Mouse (Mus musculus): ENCODE measurements around the gene Schip1. TPM values are rescaled to one million over a fixed set of nuclear protein-coding genes. Genes with fewer than 3 reads are reported as not detected.
A peak's percentile ranks its signal among the peaks of the same experiment; 100 is the strongest.

Schip1 gene
- polyA plus RNA-seq, 1 experiment from 2014 or later, result 71.8 TPM

DNA sequence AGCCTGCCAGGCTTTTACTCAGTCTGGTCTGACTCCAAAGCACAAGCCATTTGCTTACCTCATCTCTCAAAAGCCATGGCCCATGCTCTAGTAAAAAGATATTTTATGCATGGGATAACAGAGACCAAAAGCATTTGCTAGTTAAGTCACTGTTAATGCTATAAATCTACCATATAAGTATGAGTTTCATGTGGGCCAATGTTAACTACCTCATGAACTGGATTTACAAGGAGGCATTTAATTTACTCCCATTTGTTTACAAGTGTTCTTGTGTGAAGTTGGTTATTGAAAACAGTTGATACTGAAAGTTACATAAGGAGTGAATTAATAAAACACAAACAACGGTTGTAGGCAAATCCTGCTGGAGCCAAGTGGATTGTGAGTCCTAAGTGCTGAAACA, 95.6 kb downstream of the Schip1 start:
- 69% methylated on average over 1 of the region's 1 CpGs for WGBS
- H3K4me3 ChIP-seq (replicated peaks; ENCODE audit: low read depth, low read length), result no peak overlapping the region

DNA sequence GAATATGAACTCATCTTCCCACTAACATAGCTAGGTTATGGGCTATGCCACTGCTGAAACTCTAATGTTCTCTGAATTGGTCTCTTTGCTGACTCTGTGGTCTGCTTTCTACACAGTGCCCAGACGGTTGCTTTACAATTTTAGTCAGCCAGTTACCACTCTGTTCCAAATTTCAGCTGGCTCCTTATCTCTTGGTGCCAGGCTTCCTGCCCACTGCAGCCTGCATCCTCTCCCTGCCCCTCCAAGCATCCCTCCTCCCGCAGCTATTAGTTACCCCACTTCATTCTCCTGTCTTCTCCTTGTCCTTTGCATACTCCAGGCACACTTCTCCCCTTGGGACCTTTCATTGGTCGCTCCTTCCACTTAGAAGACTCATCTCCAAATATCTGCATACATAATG, 96.2 kb downstream of the Schip1 start:
- no peak overlapping the region for H3K9ac ChIP-seq (ENCODE audit: low read depth, low read length)
- no peak overlapping the region for H3K4me2 ChIP-seq (ENCODE audit: low read length)
- no peaks in the 10 kb centered on the region for H3K36me3 ChIP-seq (ENCODE audit: insufficient read depth, low read length)
- 74% methylated on average over 3 of the region's 3 CpGs for WGBS
- no peak overlapping the region for H3K4me3 ChIP-seq (replicated peaks; ENCODE audit: low read depth, low read length)
- no peak for TF ChIP-seq CTCF (IDR thresholded peaks at IDR 0.05; ENCODE audit: low read depth)
- no peaks in the 10 kb centered on the region for H3K9me3 ChIP-seq (replicated peaks; ENCODE audit: low read length)
- ATAC-seq (replicated peaks; ENCODE audit: low FRiP score, low read depth) (no peak), DNase-seq (ENCODE audit: low spot score) (no peak)
- no peaks in the 10 kb centered on the region for H3K27me3 ChIP-seq (ENCODE audit: insufficient read depth, low read length)
- H3K27ac ChIP-seq, result no peak overlapping the region
- no peaks in the 10 kb centered on the region for H3K4me1 ChIP-seq (replicated peaks; ENCODE audit: insufficient read depth, low read length)

More for the DNA sequence above, 95.6 kb downstream of the Schip1 start:
- H3K9me3 ChIP-seq (replicated peaks; ENCODE audit: low read length), result no peaks in the 10 kb centered on the region
- TF ChIP-seq CTCF (IDR thresholded peaks at IDR 0.05; ENCODE audit: low read depth), result no peak
- no peaks in the 10 kb centered on the region for H3K4me1 ChIP-seq (replicated peaks; ENCODE audit: insufficient read depth, low read length)
- ATAC-seq (replicated peaks; ENCODE audit: low FRiP score, low read depth) (no peak), DNase-seq (ENCODE audit: low spot score) (no peak)
- no peak overlapping the region for H3K4me2 ChIP-seq (ENCODE audit: low read length)
- no peaks in the 10 kb centered on the region for H3K36me3 ChIP-seq (ENCODE audit: insufficient read depth, low read length)
- no peak overlapping the region for H3K27ac ChIP-seq
- no peaks in the 10 kb centered on the region for H3K27me3 ChIP-seq (ENCODE audit: insufficient read depth, low read length)
- no peak overlapping the region for H3K9ac ChIP-seq (ENCODE audit: low read depth, low read length)

DNA sequence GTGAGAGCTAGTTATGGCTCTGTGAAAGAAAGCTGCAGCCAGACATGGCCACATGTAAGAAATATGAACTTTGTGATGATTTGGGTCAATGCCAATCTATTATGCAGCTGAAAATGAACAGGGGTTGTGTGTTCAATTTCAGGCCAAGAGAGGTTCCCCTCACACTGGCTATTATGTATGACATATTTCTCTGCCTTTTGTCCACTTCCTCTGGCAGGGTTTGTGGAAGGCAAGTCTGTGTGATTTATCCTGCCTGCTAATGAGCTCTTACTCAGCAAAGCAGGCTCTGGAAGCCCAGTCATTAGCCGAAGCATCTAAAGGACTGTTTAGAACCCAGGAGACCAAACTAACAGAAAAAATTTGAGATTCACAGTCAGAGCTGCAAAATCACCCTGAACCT, 113.6 kb downstream of the Schip1 start:
- DNase-seq (ENCODE audit: low spot score), result peak; percentile 23
- 55% methylated on average over 1 of the region's 1 CpGs for WGBS
- no peaks in the 10 kb centered on the region for H3K36me3 ChIP-seq (ENCODE audit: insufficient read depth, low read length)

DNA sequence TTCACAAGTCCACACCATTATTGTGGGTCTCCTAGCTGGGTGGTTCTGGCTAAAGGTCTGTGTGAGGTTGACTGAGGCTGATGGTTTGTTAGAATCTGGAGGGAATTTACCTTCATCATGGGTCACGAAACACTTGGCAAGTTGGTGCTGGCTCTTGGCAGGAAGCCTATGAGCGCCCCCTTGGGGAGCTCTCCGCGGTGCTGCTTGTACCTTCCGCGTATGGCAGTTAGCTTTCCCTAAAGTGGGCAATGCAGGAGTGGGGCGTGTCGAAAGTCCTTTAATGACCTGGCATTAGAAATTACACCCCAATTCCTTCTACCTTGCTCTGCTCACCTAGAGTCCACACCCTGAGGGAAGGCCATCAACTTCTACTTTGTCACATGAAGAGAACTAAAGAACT, 122.9 kb downstream of the Schip1 start:
- no peak overlapping the region for H3K4me2 ChIP-seq (ENCODE audit: low read length)
- H3K4me1 ChIP-seq (replicated peaks; ENCODE audit: insufficient read depth, low read length), result no peaks in the 10 kb centered on the region
- ATAC-seq (replicated peaks; ENCODE audit: low FRiP score, low read depth), result no peak
- H3K27ac ChIP-seq, result no peak overlapping the region
- no peak overlapping the region for H3K9ac ChIP-seq (ENCODE audit: low read depth, low read length)
- H3K4me3 ChIP-seq (replicated peaks; ENCODE audit: low read depth, low read length), result no peak overlapping the region
- DNase-seq (ENCODE audit: low spot score), result no peak
- H3K9me3 ChIP-seq (replicated peaks; ENCODE audit: low read length), result no peaks in the 10 kb centered on the region
- no peaks in the 10 kb centered on the region for H3K36me3 ChIP-seq (ENCODE audit: insufficient read depth, low read length)
- no peak for TF ChIP-seq CTCF (IDR thresholded peaks at IDR 0.05; ENCODE audit: low read depth)
- no peaks in the 10 kb centered on the region for H3K27me3 ChIP-seq (ENCODE audit: insufficient read depth, low read length)
- WGBS, result 75% methylated on average over 8 of the region's 8 CpGs

More for the DNA sequence above, 113.6 kb downstream of the Schip1 start:
- Histone ChIP-seq H3K4me1 (replicated peaks; ENCODE audit: insufficient read depth, low read length) (no peaks in the 10 kb centered on the region), H3K4me2 (ENCODE audit: low read length) (no peak overlapping the region), H3K4me3 (replicated peaks; ENCODE audit: low read depth, low read length) (no peak overlapping the region), H3K27me3 (ENCODE audit: insufficient read depth, low read length) (no peaks in the 10 kb centered on the region), H3K9ac (ENCODE audit: low read depth, low read length) (no peak overlapping the region), H3K9me3 (replicated peaks; ENCODE audit: low read length) (no peaks in the 10 kb centered on the region), H3K27ac (no peak overlapping the region)
- ATAC-seq (replicated peaks; ENCODE audit: low FRiP score, low read depth), result no peak
- TF ChIP-seq CTCF (IDR thresholded peaks at IDR 0.05; ENCODE audit: low read depth), result no peak

DNA sequence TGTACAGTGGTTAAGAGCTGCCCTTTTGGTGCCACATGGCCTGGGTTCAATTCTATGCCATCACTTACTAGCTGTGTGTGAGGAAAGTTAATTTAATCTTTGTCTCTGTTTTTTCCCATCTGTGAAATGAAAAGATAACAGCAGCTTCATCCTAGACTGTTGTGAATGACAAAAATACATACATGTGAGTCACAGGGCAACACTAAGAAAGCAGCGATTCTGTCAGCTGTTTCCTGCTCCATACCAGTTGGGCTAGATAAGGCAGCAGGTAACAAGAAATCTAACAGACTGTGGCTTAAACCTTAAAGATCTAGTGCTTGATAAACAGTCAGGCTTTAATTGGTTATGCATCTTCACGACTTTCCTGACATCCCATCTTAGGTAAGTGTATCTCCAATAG, 124.5 kb downstream of the Schip1 start:
- Histone ChIP-seq H3K4me2 (ENCODE audit: low read length) (no peak overlapping the region), H3K9me3 (replicated peaks; ENCODE audit: low read length) (no peaks in the 10 kb centered on the region), H3K9ac (ENCODE audit: low read depth, low read length) (no peak overlapping the region), H3K36me3 (ENCODE audit: insufficient read depth, low read length) (no peaks in the 10 kb centered on the region), H3K27me3 (ENCODE audit: insufficient read depth, low read length) (no peaks in the 10 kb centered on the region), H3K27ac (no peak overlapping the region), H3K4me1 (replicated peaks; ENCODE audit: insufficient read depth, low read length) (no peaks in the 10 kb centered on the region), H3K4me3 (replicated peaks; ENCODE audit: low read depth, low read length) (no peak overlapping the region)
- ATAC-seq (replicated peaks; ENCODE audit: low FRiP score, low read depth) (no peak), DNase-seq (ENCODE audit: low spot score) (no peak)
- 81% methylated on average over 2 of the region's 2 CpGs for WGBS
- TF ChIP-seq CTCF (IDR thresholded peaks at IDR 0.05; ENCODE audit: low read depth), result no peak

DNA sequence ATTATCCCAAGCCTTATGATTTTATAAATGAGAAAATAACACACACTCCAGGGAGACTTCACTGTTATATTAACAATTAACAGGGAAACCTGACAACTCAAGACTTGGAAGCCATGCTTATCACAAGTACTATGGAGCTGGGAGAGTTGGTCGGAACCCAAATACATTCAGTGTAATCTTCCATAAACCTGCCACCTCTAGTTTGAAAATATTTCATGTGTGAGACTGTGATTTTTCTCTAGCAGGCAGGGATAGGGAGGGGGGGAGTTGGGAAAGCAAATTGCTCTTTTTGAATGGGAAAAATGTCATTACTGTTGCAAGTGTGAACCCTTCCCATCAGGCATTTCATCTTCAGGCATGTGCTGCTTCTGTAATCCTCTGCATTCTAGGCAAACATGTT, 132.3 kb downstream of the Schip1 start:
- H3K36me3 ChIP-seq (ENCODE audit: insufficient read depth, low read length), result no peaks in the 10 kb centered on the region
- DNase-seq (ENCODE audit: low spot score) (no peak), ATAC-seq (replicated peaks; ENCODE audit: low FRiP score, low read depth) (no peak)
- no peak overlapping the region for H3K9ac ChIP-seq (ENCODE audit: low read depth, low read length)
- H3K27me3 ChIP-seq (ENCODE audit: insufficient read depth, low read length), result no peaks in the 10 kb centered on the region
- no peak overlapping the region for H3K4me3 ChIP-seq (replicated peaks; ENCODE audit: low read depth, low read length)
- WGBS, result 91% methylated on average over 1 of the region's 1 CpGs
- no peaks in the 10 kb centered on the region for H3K9me3 ChIP-seq (replicated peaks; ENCODE audit: low read length)
- TF ChIP-seq CTCF (IDR thresholded peaks at IDR 0.05; ENCODE audit: low read depth), result no peak
- no peak overlapping the region for H3K4me2 ChIP-seq (ENCODE audit: low read length)
- no peaks in the 10 kb centered on the region for H3K4me1 ChIP-seq (replicated peaks; ENCODE audit: insufficient read depth, low read length)
- no peak overlapping the region for H3K27ac ChIP-seq

DNA sequence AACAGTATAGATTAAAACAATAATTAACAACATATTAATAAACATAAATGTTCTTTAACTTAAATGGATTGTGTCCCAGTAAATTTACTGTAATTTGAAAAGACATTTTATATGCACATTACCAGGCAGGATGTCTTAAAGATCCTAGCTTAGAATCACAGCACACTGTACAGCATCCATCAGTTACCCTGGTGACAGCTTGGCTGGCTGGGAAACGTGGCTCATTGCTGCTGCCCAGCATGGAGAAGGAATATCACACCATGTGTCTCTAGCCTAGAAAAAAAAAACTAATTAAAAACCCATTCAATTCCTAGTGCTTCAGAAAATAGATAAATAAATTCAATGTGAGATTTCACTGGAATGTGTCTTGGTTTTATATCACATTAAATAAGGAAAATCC, 136.6 kb downstream of the Schip1 start:
- 18% methylated on average over 1 of the region's 1 CpGs for WGBS
- ATAC-seq (replicated peaks; ENCODE audit: low FRiP score, low read depth), result no peak
- Histone ChIP-seq H3K9me3 (replicated peaks; ENCODE audit: low read length) (no peaks in the 10 kb centered on the region), H3K9ac (ENCODE audit: low read depth, low read length) (no peak overlapping the region), H3K4me3 (replicated peaks; ENCODE audit: low read depth, low read length) (no peak overlapping the region), H3K4me1 (replicated peaks; ENCODE audit: insufficient read depth, low read length) (no peaks in the 10 kb centered on the region), H3K36me3 (ENCODE audit: insufficient read depth, low read length) (no peaks in the 10 kb centered on the region), H3K27ac (no peak overlapping the region), H3K27me3 (ENCODE audit: insufficient read depth, low read length) (no peaks in the 10 kb centered on the region), H3K4me2 (ENCODE audit: low read length) (no peak overlapping the region)
- TF ChIP-seq CTCF (IDR thresholded peaks at IDR 0.05; ENCODE audit: low read depth), result no peak
- no peak for DNase-seq (ENCODE audit: low spot score)
